Mouse (Mus musculus) spleen, adult 2 months (tissue): Measurements from ENCODE around the gene Samd4b.
A peak's percentile ranks its signal among the peaks of the same experiment; 100 is the strongest.

Experiments used
- CTCF ChIP-seq: fragments of 200-500 bp; IDR thresholded peaks from 2 replicates; pipeline ENCODE4 v1.5.1; 2011; ENCODE audit warnings: mild to moderate bottlenecking, inconsistent platforms; ENCODE audit not compliant: insufficient read depth, insufficient read length, insufficient replicate concordance; ENCODE audit errors: extremely low read depth
- POLR2A ChIP-seq: fragments of 200-500 bp; IDR thresholded peaks from 2 replicates; pipeline ENCODE4 v1.6.1; 2011; ENCODE audit warnings: low read depth, low read length, inconsistent platforms

DNA sequence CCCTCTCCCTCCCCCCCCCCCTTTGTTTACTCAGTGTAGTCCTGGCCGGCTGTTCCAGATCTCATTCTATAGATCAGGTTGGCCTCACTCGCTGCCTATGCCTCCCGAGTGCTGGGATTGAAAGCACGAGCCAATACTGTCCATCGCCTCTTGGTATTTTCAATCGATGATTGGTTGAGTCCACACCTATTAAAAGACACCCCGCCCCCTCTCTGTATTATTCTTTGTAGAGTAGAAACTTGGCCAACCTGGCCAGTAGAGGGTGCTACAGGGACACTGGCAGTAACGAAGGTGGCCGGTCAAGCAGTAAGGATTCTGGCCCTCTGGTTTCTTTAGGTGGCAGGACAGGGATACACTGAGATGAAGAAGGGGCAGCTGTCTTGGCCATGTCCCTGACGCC is 107.5 kb downstream of the Samd4b start:
- TF ChIP-seq POLR2A (no peak), CTCF (peak; percentile 31; the same call in 1 of the 2 replicates)
